Mouse (Mus musculus): ENCODE measurements at regions not wholly inside any gene's neighbourhood (a gene's known extent, or its start where the extent isn't known, plus 50 kb on each side); places are given as distances from the start of the nearest gene placed in this dataset.

- no peak for DNase-seq (ENCODE audit: low spot score in 2 of 2)
These were observed 104.4 kb upstream of the Glra1 start for GRCm38 (mm10) chr11:55712350-55712749.

GRCm38 (mm10) chr11:55707467-55707866 is 99.5 kb upstream of the Glra1 start:
- DNase-seq (ENCODE audit: low spot score in 2 of 2) = peak; percentile 3 to 5

GRCm38 (mm10) chr11:55701921-55702320 is 93.9 kb upstream of the Glra1 start:
- DNase-seq (ENCODE audit: low spot score in 2 of 2) = no peak

GRCm38 (mm10) chr11:55685031-55685519 is 77.1 kb upstream of the Glra1 start:
- DNase-seq (ENCODE audit: low spot score in 2 of 2) = no peak

- DNase-seq (ENCODE audit: low spot score in 2 of 2) = no peak
These were observed 74.5 kb upstream of the Glra1 start for GRCm38 (mm10) chr11:55682351-55682961.

GRCm38 (mm10) chr11:55681226-55681980 is 73.4 kb upstream of the Glra1 start:
- DNase-seq (ENCODE audit: low spot score in 2 of 2) = no peak

GRCm38 (mm10) chr11:55663108-55663507 is 55.1 kb upstream of the Glra1 start:
- DNase-seq (ENCODE audit: low spot score in 2 of 2) = no peak

- no peak for DNase-seq (ENCODE audit: low spot score in 2 of 2)
These were observed 54.3 kb upstream of the Glra1 start for GRCm38 (mm10) chr11:55662283-55662682.
